Mouse (Mus musculus) thymus, adult 2 months (tissue): ENCODE measurements around the gene Dnase1l3.

Experiments used
- CTCF ChIP-seq: fragments of 200-500 bp; IDR thresholded peaks from 2 replicates; pipeline ENCODE4 v1.5.1; 2012; ENCODE audit warnings: mild to moderate bottlenecking, control low read depth, low read length, moderate library complexity, borderline replicate concordance; ENCODE audit not compliant: control insufficient read depth, poor library complexity, insufficient read depth; ENCODE audit errors: extremely low read depth
- POLR2A ChIP-seq: fragments of 200-500 bp; IDR thresholded peaks from 2 replicates; pipeline ENCODE4 v1.6.1; 2012; ENCODE audit warnings: mild to moderate bottlenecking, low read length, control low read depth, moderate library complexity; ENCODE audit not compliant: control insufficient read depth, poor library complexity, insufficient read depth; ENCODE audit errors: extremely low read depth

DNA sequence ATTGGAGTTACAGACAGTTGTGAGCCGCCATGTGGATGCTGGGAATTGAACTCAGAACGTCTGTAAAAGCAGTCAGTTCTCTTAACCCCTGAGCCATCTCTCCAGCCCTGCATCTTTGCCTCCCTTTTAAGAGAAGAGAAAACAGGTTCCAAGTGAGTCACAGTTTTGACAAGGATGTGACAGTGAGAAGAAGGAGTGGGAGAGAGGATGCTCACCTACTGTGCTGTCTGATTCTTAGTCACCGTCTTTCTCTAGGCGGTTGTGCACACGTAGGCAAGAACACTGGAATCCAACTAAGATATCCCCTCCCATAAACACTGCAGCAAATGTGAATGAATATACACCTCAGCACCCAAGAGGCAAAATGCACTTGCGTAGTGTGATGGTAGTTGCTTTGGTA is 19.2 kb downstream of the Dnase1l3 start:
- TF ChIP-seq POLR2A = no peak
- TF ChIP-seq CTCF = no peak
